Mouse (Mus musculus) cerebellum, adult 9-10 months (tissue): ENCODE measurements around the gene Elmod1.
"Not testable (repeated sequence)": the region's sequence is repeated elsewhere in the genome, so short reads cannot be mapped to it uniquely, and the experiment has no call there.

Experiments used
- DNase-seq: peaks from one replicate; pipeline ENCODE4 v3.0.0; 2022

Gene Elmod1

GRCm38 (mm10) chr9:53975122-53975518, at the start of gene Elmod1:
Gene Elmod1 (minus strand): TSS chr9:53975301.
- DNase-seq, result peak; percentile 72

GRCm38 (mm10) chr9:54022795-54023194, 47.7 kb upstream of the Elmod1 start:
- no peak for DNase-seq

GRCm38 (mm10) chr9:53994528-53994927, 19.4 kb upstream of the Elmod1 start:
- DNase-seq, result no peak

- DNase-seq, result not testable (repeated sequence)
Observed at GRCm38 (mm10) chr9:53992567-53992966, 17.5 kb upstream of the Elmod1 start.

DNA sequence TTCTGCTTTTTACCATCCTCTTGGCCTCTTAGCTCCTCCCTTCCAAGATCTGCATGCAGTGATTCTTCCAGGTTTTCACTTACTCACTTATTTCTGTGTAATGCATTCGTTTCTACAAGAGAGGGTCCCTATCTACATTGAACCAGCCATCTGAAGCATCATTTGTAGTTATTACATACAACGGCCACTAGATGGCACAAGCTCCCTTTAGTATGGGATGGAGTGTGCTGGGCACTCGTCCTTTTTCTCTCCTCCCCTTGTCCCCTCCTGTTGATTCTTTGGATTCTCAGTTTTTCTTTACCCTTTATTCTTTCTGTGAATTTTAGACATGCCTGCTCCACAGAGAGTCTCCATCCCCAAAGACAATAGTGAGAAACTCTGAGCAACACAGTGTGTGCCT, 15.8 kb upstream of the Elmod1 start:
- peak; percentile 44 for DNase-seq

- DNase-seq, result peak; percentile 60
Observed at GRCm38 (mm10) chr9:53986972-53987371, 11.9 kb upstream of the Elmod1 start.

DNA sequence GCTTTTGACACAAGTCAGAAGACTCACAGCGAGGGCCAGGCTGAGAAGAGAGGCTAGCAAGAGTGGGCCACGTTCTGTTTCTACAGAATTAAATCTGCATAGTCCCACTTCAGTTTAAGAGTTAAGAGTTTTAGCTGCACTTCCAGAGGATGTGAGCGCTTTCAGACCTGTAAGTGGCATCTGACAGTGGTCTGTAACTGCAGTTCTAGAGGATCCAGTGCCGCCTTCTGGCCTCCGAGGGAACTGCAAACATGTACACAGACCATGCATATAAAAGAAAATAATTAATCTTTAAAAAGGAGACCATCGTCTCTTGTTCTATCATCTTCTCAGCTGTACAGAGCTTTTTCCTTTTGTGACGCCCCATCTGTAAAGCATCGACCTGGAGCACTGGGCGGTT, 9.8 kb upstream of the Elmod1 start:
- peak; percentile 53 for DNase-seq

- DNase-seq, result peak; percentile 66
Observed at GRCm38 (mm10) chr9:53974328-53975121, 576 bp downstream of the Elmod1 start.

- peak; percentile 41 for DNase-seq
Observed at GRCm38 (mm10) chr9:53973929-53974327, 1.2 kb downstream of the Elmod1 start.

- no peak for DNase-seq
Observed at GRCm38 (mm10) chr9:53973241-53973640, 1.9 kb downstream of the Elmod1 start.

DNA sequence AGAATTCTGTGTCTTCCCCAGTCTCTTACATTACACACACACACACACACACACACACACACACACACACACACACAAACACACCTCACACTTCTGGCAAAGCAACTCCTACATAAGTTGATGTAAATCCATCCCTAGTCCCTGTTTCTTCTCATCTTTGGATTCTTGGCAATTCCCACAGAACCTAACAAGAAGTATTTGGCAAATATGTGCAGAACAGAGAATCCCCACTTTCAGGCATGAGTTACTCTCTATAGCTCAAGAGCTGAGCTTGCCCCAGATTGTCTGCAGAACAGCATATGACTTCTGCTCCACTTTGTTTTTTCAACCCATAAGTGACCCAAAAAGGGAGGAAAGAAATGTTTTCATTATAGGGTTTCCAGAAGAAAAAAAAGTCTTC, 2.7 kb downstream of the Elmod1 start:
- no peak for DNase-seq

DNA sequence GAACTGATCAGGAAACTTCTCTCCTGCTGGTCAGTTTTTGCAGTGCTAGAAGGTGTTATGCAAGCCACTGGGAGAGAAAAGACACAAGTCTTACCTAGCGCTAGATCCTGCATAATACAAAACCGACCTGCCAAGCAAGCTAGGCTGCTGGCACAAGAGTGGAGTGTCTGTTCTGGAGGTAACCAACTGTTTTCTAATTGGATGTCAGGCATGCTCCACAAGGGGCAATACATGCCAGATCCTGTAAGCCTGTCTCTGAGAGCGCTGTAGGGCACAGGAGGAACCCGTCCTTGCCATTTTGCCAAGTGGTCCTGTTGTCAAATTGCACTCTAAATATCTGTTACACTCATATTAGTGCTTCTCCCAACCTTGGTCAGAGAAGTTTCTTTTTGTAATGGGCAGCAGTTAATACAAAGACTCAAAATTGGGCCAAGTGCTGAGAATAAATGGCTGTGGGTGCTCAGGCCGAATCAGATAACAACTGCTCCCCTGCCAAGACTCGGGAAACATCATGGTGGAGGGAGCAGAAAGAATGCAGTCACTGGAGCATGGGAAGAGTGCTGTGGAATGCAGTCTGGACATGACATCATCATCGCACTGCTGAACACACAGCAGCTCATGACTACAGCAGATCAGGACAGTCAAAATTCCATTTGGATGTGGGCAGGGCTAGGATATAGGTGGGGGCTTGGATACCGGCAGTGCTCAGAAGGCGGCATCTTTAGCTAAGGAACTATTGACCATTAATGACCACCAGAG, 7.3 kb downstream of the Elmod1 start:
- peak; percentile 93 for DNase-seq

GRCm38 (mm10) chr9:53957021-53957420, 18.1 kb downstream of the Elmod1 start:
- DNase-seq, result no peak

DNA sequence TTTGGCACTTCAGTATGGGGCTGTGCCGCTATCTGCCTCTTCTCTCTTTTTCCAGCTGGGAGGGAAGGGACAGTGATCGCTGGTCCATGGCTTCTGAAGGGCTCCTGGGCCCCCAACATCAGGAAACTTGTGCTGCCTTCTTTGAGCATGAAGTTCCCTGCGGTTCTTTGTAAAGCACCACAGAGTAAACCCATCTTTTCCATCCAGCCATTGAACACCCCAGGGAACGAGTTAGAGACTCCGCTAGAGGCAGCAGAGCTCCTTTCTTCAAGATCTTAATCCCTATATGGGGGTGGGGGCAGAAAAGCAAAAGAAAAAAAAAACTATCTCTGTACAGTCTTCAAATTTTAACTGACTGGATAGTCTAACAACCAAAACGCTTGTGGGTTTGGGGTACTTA, 20.2 kb downstream of the Elmod1 start:
- DNase-seq, result no peak

DNA sequence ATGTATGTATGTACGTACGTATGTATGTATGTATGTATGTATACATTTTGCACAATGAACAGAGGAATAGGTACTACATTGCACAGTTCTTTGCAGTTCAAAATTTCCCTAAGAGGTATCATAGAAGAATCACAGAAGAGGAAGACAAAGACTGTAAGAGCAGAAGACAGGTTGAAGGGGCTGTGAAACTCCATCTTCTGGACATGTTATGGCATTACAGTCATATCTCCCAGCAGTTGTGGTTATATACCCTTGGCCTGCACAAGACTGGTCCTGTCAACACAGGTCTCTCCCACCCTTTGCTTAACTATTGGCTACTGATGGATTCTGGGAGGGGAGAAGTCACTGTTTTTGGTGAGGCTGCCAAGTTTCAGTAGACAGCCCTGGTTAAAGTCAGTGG, 27.6 kb downstream of the Elmod1 start:
- DNase-seq, result no peak

- DNase-seq, result no peak
Observed at GRCm38 (mm10) chr9:53938555-53938954, 36.5 kb downstream of the Elmod1 start.

DNA sequence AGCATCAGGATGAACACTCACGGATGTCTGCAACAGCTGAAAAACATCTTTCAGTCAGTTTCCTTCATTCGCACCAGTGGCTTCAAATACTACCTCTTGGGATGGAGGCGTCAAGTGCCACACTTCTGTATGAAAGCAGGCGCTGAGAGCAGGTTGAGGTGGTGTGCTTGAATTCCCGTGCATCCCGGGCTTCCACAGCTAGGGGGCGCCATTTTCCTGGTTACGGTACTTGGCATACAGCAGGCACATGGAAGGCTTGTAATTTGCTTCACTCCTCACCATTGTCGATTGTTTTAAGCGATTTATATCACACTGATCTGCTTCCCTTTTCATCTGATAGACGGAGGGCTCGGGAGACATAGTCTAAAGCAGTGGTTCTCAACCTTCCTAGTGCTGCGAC, 40.9 kb downstream of the Elmod1 start:
- DNase-seq, result peak; percentile 79

DNA sequence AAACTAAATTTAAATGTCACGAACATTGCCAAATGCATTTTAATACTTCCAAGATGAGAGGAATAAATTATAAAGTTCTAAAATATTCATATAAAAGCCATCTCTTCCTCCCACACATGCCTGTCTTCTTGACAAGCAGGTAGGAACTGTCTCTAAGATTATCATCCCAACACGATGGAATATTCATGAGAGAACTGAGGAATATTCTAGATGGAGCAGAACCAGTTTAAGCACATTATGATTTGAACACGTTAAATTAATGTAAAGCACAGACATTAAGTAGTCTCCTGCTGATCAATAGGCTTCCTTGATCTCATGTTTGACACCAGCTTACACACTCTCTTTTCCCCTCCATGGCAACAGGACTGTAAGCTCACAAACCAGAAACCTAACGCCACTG, 41.7 kb downstream of the Elmod1 start:
- DNase-seq, result no peak

DNA sequence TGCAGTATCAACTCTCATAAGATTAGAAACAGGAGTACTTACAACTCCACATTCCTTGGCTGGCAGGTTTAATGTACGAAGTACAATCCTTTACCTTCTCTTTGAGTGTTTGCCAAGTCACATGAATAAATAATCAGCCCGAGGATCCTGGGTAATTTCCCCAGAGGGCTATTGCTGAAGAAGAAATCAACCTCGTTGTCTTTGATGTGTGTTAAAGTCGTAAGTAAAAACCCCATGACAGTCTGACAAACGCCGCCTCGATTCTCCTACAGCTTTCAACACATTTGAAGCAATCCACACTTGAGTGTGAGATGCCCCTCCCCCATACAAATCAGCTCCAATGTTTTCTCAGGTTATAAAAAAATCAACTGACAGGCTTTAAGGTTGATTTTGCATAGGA, 44.2 kb downstream of the Elmod1 start:
- no peak for DNase-seq

GRCm38 (mm10) chr9:53921061-53921460, 54.0 kb downstream of the Elmod1 start:
- DNase-seq, result no peak

- DNase-seq, result no peak
Observed at GRCm38 (mm10) chr9:53915929-53916721, 59.0 kb downstream of the Elmod1 start.

- DNase-seq, result no peak
Observed at GRCm38 (mm10) chr9:53910823-53911222, 64.3 kb downstream of the Elmod1 start.

- peak; percentile 26 for DNase-seq
Observed at GRCm38 (mm10) chr9:53910331-53910730, 64.8 kb downstream of the Elmod1 start.
